Mouse (Mus musculus): Measurements from ENCODE around the gene Birc7.

The Birc7 gene

GRCm38 (mm10) chr2:180966092-180966882, 37.5 kb downstream of the Birc7 start:
- DNase-seq (ENCODE audit: extremely low read depth, insufficient read length, low spot score): peak; percentile 46

GRCm38 (mm10) chr2:180967010-180967763, 38.4 kb downstream of the Birc7 start, which contains the start of gene Arfgap1:
TSS of gene Arfgap1 (plus strand) at chr2:180967225.
- peak; percentile 89 for DNase-seq (ENCODE audit: extremely low read depth, insufficient read length, low spot score)

- DNase-seq (ENCODE audit: extremely low read depth, insufficient read length, low spot score): no peak
These were observed 52.3 kb downstream of the Birc7 start for GRCm38 (mm10) chr2:180981133-180981532.
